Comparison of ENCODE assay signal across 35 mouse cellular contexts in genomic region chr15:11770596-11770995, GRCm38 (mm10).
"Had no signal": no experiment of that assay in that cellular context is flagged by ENCODE, and none has a peak within 500 bp of the region (broad histone marks: within the 10 kb centered on the region; RNA-seq: fewer than 3 reads in every experiment).

No protein-coding gene starts in this region.

- ATAC-seq: hindbrain, embryonic 16.5 days; hindbrain, postnatal 0 days; inflammation-experienced regulatory T-cells, adult 6 months; intestine, embryonic 15.5 days; intestine, embryonic 16.5 days; intestine, postnatal 0 days had no signal

- H3K27me3 ChIP-seq: heart, embryonic 12.5 days; heart, embryonic 13.5 days; heart, embryonic 15.5 days; hindbrain, embryonic 13.5 days; hindbrain, embryonic 15.5 days; intestine, embryonic 15.5 days; kidney, embryonic 15.5 days had no signal

- H3K9me3 ChIP-seq: heart, embryonic 10.5 days; heart, embryonic 12.5 days; heart, embryonic 13.5 days; heart, embryonic 15.5 days; hindbrain, embryonic 10.5 days; hindbrain, embryonic 13.5 days; hindbrain, embryonic 15.5 days; intestine, embryonic 15.5 days; kidney, embryonic 15.5 days had no signal

- H3K4me3 ChIP-seq: heart, embryonic 10.5 days; heart, embryonic 12.5 days; heart, embryonic 13.5 days; heart, embryonic 15.5 days; hindbrain, embryonic 10.5 days; hindbrain, embryonic 13.5 days; hindbrain, embryonic 15.5 days; intestine, embryonic 15.5 days; kidney, embryonic 15.5 days; layer of hippocampus, adult 2 months; left cerebral cortex, adult 2 months had no signal

- H3K9ac ChIP-seq: heart, embryonic 12.5 days; heart, embryonic 13.5 days; heart, embryonic 15.5 days; hindbrain, embryonic 13.5 days; hindbrain, embryonic 14.5 days; hindbrain, embryonic 15.5 days; intestine, embryonic 15.5 days; kidney, embryonic 15.5 days had no signal

- H3K27ac ChIP-seq: heart, embryonic 10.5 days; heart, embryonic 13.5 days; heart, embryonic 15.5 days; hindbrain, embryonic 10.5 days; hindbrain, embryonic 13.5 days; hindbrain, embryonic 14.5 days; hindbrain, embryonic 15.5 days; hindbrain, postnatal 0 days; intestine, embryonic 15.5 days; kidney, embryonic 15.5 days; kidney, postnatal 0 days; layer of hippocampus, adult 2 months; left cerebral cortex, adult 2 months had no signal

- DNase-seq: heart, postnatal 10 days; heart, postnatal 14 days; heart, postnatal 36 days; heart, postnatal 4 days; kidney, adult 11 months; kidney, adult 18-20 months; kidney, adult 2 months; kidney, adult 8-10 months; kidney, adult 9 months; kidney, postnatal 10 days; kidney, postnatal 14 days; kidney, postnatal 25 days; kidney, postnatal 36 days; kidney, postnatal 4 days; layer of hippocampus, adult 9-11 months; layer of hippocampus, postnatal 36 days had no signal

- H3K4me2 ChIP-seq: heart, embryonic 11.5 days; heart, embryonic 12.5 days; heart, embryonic 13.5 days; heart, embryonic 15.5 days; hindbrain, embryonic 13.5 days; hindbrain, embryonic 14.5 days; hindbrain, embryonic 15.5 days; intestine, embryonic 15.5 days; kidney, embryonic 15.5 days had no signal

- H3K36me3 ChIP-seq: heart, embryonic 10.5 days; heart, embryonic 12.5 days; heart, embryonic 13.5 days; heart, embryonic 15.5 days; hindbrain, embryonic 10.5 days; hindbrain, embryonic 13.5 days; hindbrain, embryonic 15.5 days; intestine, embryonic 15.5 days; kidney, embryonic 15.5 days had no signal

- H3K4me1 ChIP-seq: heart, embryonic 10.5 days; heart, embryonic 12.5 days; heart, embryonic 13.5 days; heart, embryonic 15.5 days; hindbrain, embryonic 10.5 days; hindbrain, embryonic 13.5 days; hindbrain, embryonic 15.5 days; intestine, embryonic 15.5 days; kidney, embryonic 15.5 days had no signal
